Mouse (Mus musculus) olfactory bulb, adult 2 months (tissue): ENCODE measurements at regions not wholly inside any gene's neighbourhood (a gene's known extent, or its start where the extent isn't known, plus 50 kb on each side); places are given as distances from the start of the nearest gene placed in this dataset.
A peak's percentile ranks its signal among the peaks of the same experiment; 100 is the strongest.

Experiments used
- CTCF ChIP-seq: fragments of 200-500 bp; IDR thresholded peaks from 2 replicates; pipeline ENCODE4 v1.5.1; 2012; ENCODE audit warnings: low read depth, mild to moderate bottlenecking, low read length, moderate library complexity; ENCODE audit not compliant: insufficient read depth
- POLR2A ChIP-seq: fragments of 200-500 bp; IDR thresholded peaks from 2 replicates; pipeline ENCODE4 v1.6.1; 2012; ENCODE audit warnings: mild to moderate bottlenecking, low read depth, low read length, moderate library complexity; ENCODE audit not compliant: insufficient read depth

- TF ChIP-seq CTCF (0 out of 2 replicates have a peak, but pooled peaks have one; percentile 5), POLR2A (peak; percentile 30; the same call in 1 of the 2 replicates)
Measured at GRCm38 (mm10) chr2:30676833-30677459, 82.1 kb downstream of the Cstad start.
